Mouse (Mus musculus) right cerebral cortex, postnatal 14 days (tissue): Measurements from ENCODE around the gene Tubg2.

Experiments
- DNase-seq: peaks from one replicate; pipeline ENCODE4 v3.0.0; 2022

Tubg2 gene

DNA sequence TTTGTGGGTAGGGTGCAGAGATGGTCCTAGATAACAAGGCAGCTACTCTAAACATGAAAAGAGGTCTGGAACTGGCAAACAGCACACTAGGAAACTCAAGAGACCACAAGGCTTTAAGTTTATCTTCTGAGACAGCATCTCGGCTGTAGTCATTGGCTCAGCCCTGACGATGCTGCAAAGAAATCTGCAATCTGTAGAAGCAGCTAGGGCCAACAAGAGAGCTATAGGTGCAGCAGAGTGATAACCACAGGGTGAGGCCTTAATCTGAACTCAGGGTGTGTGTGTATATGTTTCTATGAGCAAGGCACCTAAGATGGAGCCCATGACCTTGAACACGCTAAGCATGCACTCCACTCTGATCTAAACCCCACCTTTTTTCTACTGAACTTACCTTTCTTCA is 43.8 kb downstream of the Tubg2 start:
- DNase-seq = no peak

DNA sequence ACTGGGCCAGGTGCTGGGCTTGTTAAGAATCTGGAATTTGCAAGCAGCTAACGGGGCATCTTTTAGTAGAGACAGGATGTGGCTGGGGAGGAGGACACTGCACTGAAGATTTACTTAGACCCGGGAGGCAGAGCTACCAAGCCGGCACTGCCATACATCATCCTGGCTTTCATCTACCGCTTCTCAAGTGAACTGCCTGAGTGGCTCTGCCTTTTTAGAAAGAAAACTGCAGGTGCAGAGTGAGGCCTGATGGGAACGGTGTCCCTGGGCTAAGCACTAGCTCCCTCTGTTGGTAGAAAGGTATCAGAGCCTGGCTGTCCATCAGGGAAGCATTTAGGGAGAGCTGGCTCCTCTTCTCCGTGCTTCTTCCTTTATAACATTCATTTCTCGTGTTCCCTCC is 45.3 kb downstream of the Tubg2 start:
- DNase-seq = peak; percentile 36
